Mouse (Mus musculus) erythroblast, embryonic 14.5 days (primary cell): ENCODE results near the gene A630073D07Rik.

Experiments
- GATA1 ChIP-seq: IDR thresholded peaks from 2 replicates; pipeline ENCODE4 v1.6.1; 2012; ENCODE audit warnings: low read length, inconsistent platforms, mixed read lengths
- TAL1 ChIP-seq: IDR thresholded peaks from 3 replicates; pipeline ENCODE4 v1.6.1; 2012; ENCODE audit warnings: low read length, inconsistent platforms, mixed read lengths

- TF ChIP-seq TAL1 (no peak), GATA1 (no peak)
These were observed 5.3 kb upstream of the A630073D07Rik start, which contains the start of gene Tas2r120 for GRCm38 (mm10) chr6:132656653-132657052.
